Mouse (Mus musculus) liver, embryonic 14.5 days (tissue): ENCODE results near the gene Scmh1.

Experiments used
- CTCF ChIP-seq: IDR thresholded peaks from 2 replicates; pipeline ENCODE4 v1.5.1; 2016; ENCODE audit warnings: antibody characterized with exemption, low read depth, control low read depth
- EP300 ChIP-seq: IDR thresholded peaks from 2 replicates; pipeline ENCODE4 v1.6.1; 2016; ENCODE audit warnings: antibody characterized with exemption, low read depth

DNA sequence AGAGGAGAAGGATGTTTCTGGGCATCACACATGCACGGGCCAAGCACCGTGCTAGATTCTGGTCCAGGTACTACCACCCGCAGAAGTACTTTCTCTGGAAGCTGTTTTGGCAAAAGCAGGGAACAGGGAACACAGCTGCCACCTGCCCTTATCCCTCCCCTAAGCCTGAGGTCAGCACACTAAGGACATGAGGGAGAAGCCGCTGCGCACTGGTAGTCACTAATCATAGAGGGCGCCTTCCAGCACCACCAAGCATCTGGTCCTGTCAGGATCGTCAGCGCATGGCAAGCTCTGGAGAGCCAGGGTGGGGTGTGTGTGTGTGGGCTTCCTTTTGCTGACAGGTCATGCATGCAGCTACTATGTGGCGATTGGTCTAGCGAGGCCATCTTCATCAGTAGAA, 133.6 kb downstream of the Scmh1 start:
- TF ChIP-seq CTCF (no peak), EP300 (no peak)
